Mouse (Mus musculus) ES-E14 (cell line): ENCODE data around the gene Crybb1.

ENCODE experiments used
- CHD2 ChIP-seq: IDR thresholded peaks from 2 replicates; pipeline ENCODE4 v1.6.1; 2014; ENCODE audit warnings: mild to moderate bottlenecking, low read depth, low read length, inconsistent platforms
- HCFC1 ChIP-seq: IDR thresholded peaks from 2 replicates; pipeline ENCODE4 v1.6.1; 2012; ENCODE audit warnings: low read length, inconsistent platforms, borderline replicate concordance; ENCODE audit not compliant: insufficient read depth
- ZC3H11A ChIP-seq: IDR thresholded peaks from 2 replicates; pipeline ENCODE4 v1.6.1; 2012; ENCODE audit warnings: low read depth, mild to moderate bottlenecking, inconsistent platforms, low read length, borderline replicate concordance
- ZNF384 ChIP-seq: IDR thresholded peaks from 2 replicates; pipeline ENCODE4 v1.6.1; 2012; ENCODE audit warnings: low read depth, low read length, inconsistent platforms

- no peak for TF ChIP-seq ZNF384
- TF ChIP-seq CHD2 = no peak
- no peak for TF ChIP-seq HCFC1
- TF ChIP-seq ZC3H11A = no peak
Observed at GRCm38 (mm10) chr5:112265110-112265509, 9.5 kb downstream of the Crybb1 start.
